In genomic region chr6:47911650-47912049, GRCm38 (mm10) we compare ENCODE assay signal across 26 mouse cellular contexts.
"Had no signal": no experiment of that assay in that cellular context is flagged by ENCODE, and none has a peak within 500 bp of the region (broad histone marks: within the 10 kb centered on the region; RNA-seq: fewer than 3 reads in every experiment).

No protein-coding gene starts in this region.

- H3K36me3 ChIP-seq: liver, embryonic 15.5 days had no signal

- H3K27me3 ChIP-seq: limb, embryonic 13.5 days; liver, embryonic 12.5 days; liver, embryonic 15.5 days; lung, embryonic 15.5 days; megakaryocyte, embryonic 14.5 days; midbrain, embryonic 13.5 days; neural tube, embryonic 13.5 days had no signal

- DNase-seq: kidney, adult 18-20 months; kidney, postnatal 25 days; layer of hippocampus, adult 9-11 months; liver; lung, adult 18-20 months; lung, postnatal 14 days; lung, postnatal 4 days; retina, postnatal 1 day; right cerebral cortex, postnatal 25 days; spleen, adult 18-20 months; thymus, adult 2 months; thymus, postnatal 14 days; thymus, postnatal 4 days had no signal

- H3K9ac ChIP-seq: limb, embryonic 13.5 days; liver, embryonic 12.5 days; liver, embryonic 15.5 days; lung, embryonic 15.5 days; midbrain, embryonic 13.5 days; neural tube, embryonic 13.5 days had no signal

- ATAC-seq: liver, embryonic 12.5 days; midbrain, embryonic 13.5 days; midbrain, embryonic 16.5 days had no signal

- H3K4me1 ChIP-seq: limb, embryonic 10.5 days; limb, embryonic 13.5 days; lung, embryonic 15.5 days; megakaryocyte, embryonic 14.5 days; midbrain, embryonic 10.5 days; midbrain, embryonic 13.5 days; neural tube, embryonic 13.5 days had no signal

- H3K4me3 ChIP-seq: layer of hippocampus, adult 2 months; limb, embryonic 10.5 days; limb, embryonic 13.5 days; liver, embryonic 12.5 days; liver, embryonic 15.5 days; lung, embryonic 15.5 days; megakaryocyte, embryonic 14.5 days; midbrain, embryonic 10.5 days; midbrain, embryonic 13.5 days; myocyte; neural tube, embryonic 13.5 days had no signal

- H3K9me3 ChIP-seq: limb, embryonic 10.5 days; limb, embryonic 13.5 days; liver, embryonic 12.5 days; liver, embryonic 15.5 days; lung, embryonic 15.5 days; midbrain, embryonic 10.5 days; midbrain, embryonic 13.5 days; neural tube, embryonic 13.5 days had no signal

- H3K27ac ChIP-seq: kidney, postnatal 0 days; layer of hippocampus, adult 2 months; limb, embryonic 10.5 days; limb, embryonic 13.5 days; liver, embryonic 12.5 days; liver, embryonic 15.5 days; lung, embryonic 15.5 days; midbrain, embryonic 10.5 days; midbrain, embryonic 13.5 days; neural tube, embryonic 13.5 days had no signal

- H3K4me2 ChIP-seq: limb, embryonic 13.5 days; liver, embryonic 12.5 days; liver, embryonic 15.5 days; lung, embryonic 15.5 days; midbrain, embryonic 13.5 days; neural tube, embryonic 13.5 days had no signal
